In genomic region chr11:52886559-52887303, GRCm38 (mm10) we compare ENCODE assay signal across 17 mouse cellular contexts.
DNase-seq lines count a peak whose midpoint lies in the region; TF ChIP-seq lines count a peak whose summit lies in the region.
"Had no signal": no experiment of that assay in that cellular context is flagged by ENCODE, and none has a peak within 500 bp of the region (broad histone marks: within the 10 kb centered on the region; RNA-seq: fewer than 3 reads in every experiment).

No protein-coding gene starts in this region.

- DNase-seq in embryo, embryonic 9.5 days (ENCODE audit: extremely low spot score) = peak; percentile 3
- no peak for DNase-seq in embryo, embryonic 10.5 days (ENCODE audit: low spot score)
- peak; percentile 17 for DNase-seq in CD4-positive helper T cell, adult 2 months (ENCODE audit: low read depth, low spot score)
- DNase-seq in embryonic facial prominence, embryonic 10.5 days (ENCODE audit: low spot score) = peak; percentile 28
- DNase-seq in thymus, postnatal 0 days (ENCODE audit: low spot score) = peak; percentile 87
- DNase-seq in left cerebral cortex, adult 2 months (ENCODE audit: extremely low spot score in 1 of 2, low spot score in 2 of 2) = no peak
- no peak for DNase-seq in spleen, postnatal 10 days (ENCODE audit: low spot score in 2 of 2)
- DNase-seq in layer of hippocampus, adult 18-20 months (ENCODE audit: low spot score in 2 of 2) = no peak
- DNase-seq: cerebellum, adult 8-10 months; kidney, postnatal 4 days; right cerebral cortex, postnatal 14 days; spleen, adult 18-20 months had no signal

- H3K4me1 ChIP-seq in embryonic facial prominence, embryonic 10.5 days = peaks cover 23% of the 10 kb centered on the region

- no peak overlapping the region for H3K27ac ChIP-seq in embryonic facial prominence, embryonic 10.5 days (replicated peaks)
- no peak overlapping the region for H3K27ac ChIP-seq in left cerebral cortex, adult 2 months
- H3K27ac ChIP-seq: hindbrain, embryonic 14.5 days; liver, embryonic 14.5 days; midbrain, embryonic 12.5 days; neural tube, embryonic 13.5 days had no signal

- TF ChIP-seq CTCF in left cerebral cortex, adult 2 months (IDR thresholded peaks at IDR 0.05) = no peak

- H3K4me3 ChIP-seq in embryonic facial prominence, embryonic 10.5 days = no peak overlapping the region
- H3K4me3 ChIP-seq in left cerebral cortex, adult 2 months = no peak overlapping the region
- H3K4me3 ChIP-seq: heart, embryonic 12.5 days; midbrain, embryonic 12.5 days; neural tube, embryonic 13.5 days had no signal

- H3K9me3 ChIP-seq in embryonic facial prominence, embryonic 10.5 days = no peaks in the 10 kb centered on the region
- H3K9me3 ChIP-seq: heart, embryonic 12.5 days; midbrain, embryonic 12.5 days; neural tube, embryonic 13.5 days had no signal

- H3K27me3 ChIP-seq in embryonic facial prominence, embryonic 10.5 days (replicated peaks; ENCODE audit: low read depth, poor library complexity, severe bottlenecking) = peaks cover 14% of the 10 kb centered on the region
- H3K27me3 ChIP-seq: heart, embryonic 12.5 days; neural tube, embryonic 13.5 days had no signal

- intact Hi-C loops in left cerebral cortex, adult 2 months (cut with DNase I) = loop anchor here (5.0 kb wide), 1 partner anchor 454 kb away; no protein-coding TSS in a partner anchor

- no peaks in the 10 kb centered on the region for H3K36me3 ChIP-seq in embryonic facial prominence, embryonic 10.5 days (replicated peaks)
- H3K36me3 ChIP-seq: heart, embryonic 12.5 days; midbrain, embryonic 12.5 days; neural tube, embryonic 13.5 days had no signal

- 15% methylated on average over 6 of the region's 6 CpGs for WGBS in embryonic facial prominence, embryonic 10.5 days

Comparison
In these comparisons a context has a peak if more than half of its experiments do, and no peak if none do; other contexts are left out.
1. DNase-seq: peak in embryo, embryonic 9.5 days (single experiment), CD4-positive helper T cell, adult 2 months (single experiment), embryonic facial prominence, embryonic 10.5 days (single experiment) and thymus, postnatal 0 days (single experiment); none in embryo, embryonic 10.5 days (single experiment), left cerebral cortex, adult 2 months (0 of 2), spleen, postnatal 10 days (0 of 2) and layer of hippocampus, adult 18-20 months (0 of 2).